Mouse (Mus musculus): ENCODE results near the gene Ppil2. TPM values are rescaled to one million over a fixed set of nuclear protein-coding genes. Genes with fewer than 3 reads are reported as not detected.

Ppil2 gene
- polyA plus RNA-seq, 1 experiment = 76.6 TPM

GRCm38 (mm10) chr16:17132906-17133200, 21.8 kb upstream of the Ppil2 start:
- no peak for TF ChIP-seq FLI1 (IDR thresholded peaks at IDR 0.05; ENCODE audit: low read length)
- TF ChIP-seq GATA1 (IDR thresholded peaks at IDR 0.05; ENCODE audit: borderline replicate concordance, low read length) = no peak
- Histone ChIP-seq H3K4me3 (replicated peaks) (peak overlapping the region; percentile 96), H3K27me3 (replicated peaks) (peaks cover 2% of the 10 kb centered on the region), H3K4me1 (peaks cover 47% of the 10 kb centered on the region), H3K9me3 (no peaks in the 10 kb centered on the region), H3K36me3 (replicated peaks; ENCODE audit: low read length) (peaks cover 14% of the 10 kb centered on the region)

GRCm38 (mm10) chr16:17132089-17132905, 21.2 kb upstream of the Ppil2 start, which contains the start of gene Sdf2l1:
Gene Sdf2l1 (minus strand): TSS chr16:17132383.
- no peaks in the 10 kb centered on the region for H3K9me3 ChIP-seq
- peaks cover 47% of the 10 kb centered on the region for H3K4me1 ChIP-seq
- H3K36me3 ChIP-seq (replicated peaks; ENCODE audit: low read length) = peaks cover 14% of the 10 kb centered on the region
- TF ChIP-seq GATA1 (IDR thresholded peaks at IDR 0.05; ENCODE audit: borderline replicate concordance, low read length) = no peak
- no peak for TF ChIP-seq FLI1 (IDR thresholded peaks at IDR 0.05; ENCODE audit: low read length)
- H3K4me3 ChIP-seq (replicated peaks) = peak within 1 kb of the TSS; percentile 96
- peaks cover 2% of the 10 kb centered on the region for H3K27me3 ChIP-seq (replicated peaks)

DNA sequence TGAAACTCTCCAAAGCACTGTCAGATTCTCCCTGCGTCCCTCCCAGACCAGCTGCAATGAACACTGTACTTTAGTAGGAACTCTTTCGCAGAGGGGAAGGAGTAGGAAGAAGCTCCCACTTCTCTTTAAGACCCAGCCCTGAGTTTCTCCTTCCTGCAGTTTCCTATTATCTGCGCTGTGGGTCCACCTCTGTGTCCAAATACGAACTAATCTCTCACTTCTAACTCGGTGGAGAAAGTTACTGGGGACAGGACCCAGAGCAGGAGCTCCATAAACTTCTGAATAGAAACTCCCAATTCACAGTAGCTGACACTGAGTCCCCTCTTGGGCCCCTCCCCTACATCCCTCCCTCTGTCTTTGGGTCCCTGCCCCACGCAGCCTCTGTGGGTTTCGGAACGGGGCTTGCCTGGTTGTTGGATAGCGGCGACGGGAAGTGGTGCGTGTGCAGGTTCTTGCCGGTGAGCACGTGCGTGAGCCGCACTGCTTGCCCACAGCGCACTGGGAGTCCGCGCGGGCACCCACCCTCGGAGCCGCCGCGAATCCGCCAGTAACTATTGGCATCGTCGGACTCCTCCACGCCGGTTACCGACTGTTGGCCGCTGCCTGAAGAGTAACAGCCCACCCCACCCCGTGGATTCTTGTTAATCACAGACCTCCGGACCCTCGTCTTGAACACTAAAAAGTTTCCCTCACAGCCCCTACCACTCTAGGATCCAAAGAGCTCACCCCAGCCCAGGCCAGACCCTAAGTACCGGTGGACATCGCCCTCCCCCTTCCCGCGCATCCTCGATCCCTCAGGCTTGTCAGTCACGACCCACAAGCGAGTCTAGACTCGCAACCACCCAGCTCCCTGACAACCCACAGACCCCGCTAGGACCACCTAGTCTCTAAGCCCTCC, 20.4 kb upstream of the Ppil2 start:
- peaks cover 14% of the 10 kb centered on the region for H3K36me3 ChIP-seq (replicated peaks; ENCODE audit: low read length)
- H3K27me3 ChIP-seq (replicated peaks) = peaks cover 2% of the 10 kb centered on the region
- H3K9me3 ChIP-seq = no peaks in the 10 kb centered on the region
- H3K4me1 ChIP-seq = peaks cover 51% of the 10 kb centered on the region
- TF ChIP-seq FLI1 (IDR thresholded peaks at IDR 0.05; ENCODE audit: low read length) = no peak
- no peak for TF ChIP-seq GATA1 (IDR thresholded peaks at IDR 0.05; ENCODE audit: borderline replicate concordance, low read length)
- peak overlapping the region; percentile 96 for H3K4me3 ChIP-seq (replicated peaks)

- Histone ChIP-seq H3K36me3 (replicated peaks; ENCODE audit: low read length) (peaks cover 26% of the 10 kb centered on the region), H3K4me3 (replicated peaks) (no peak overlapping the region), H3K9me3 (no peaks in the 10 kb centered on the region), H3K4me1 (peaks cover 69% of the 10 kb centered on the region), H3K27me3 (replicated peaks) (no peaks in the 10 kb centered on the region)
- no peak for TF ChIP-seq GATA1 (IDR thresholded peaks at IDR 0.05; ENCODE audit: borderline replicate concordance, low read length)
- no peak for TF ChIP-seq FLI1 (IDR thresholded peaks at IDR 0.05; ENCODE audit: low read length)
Measured at GRCm38 (mm10) chr16:17127292-17127691, 16.2 kb upstream of the Ppil2 start.

DNA sequence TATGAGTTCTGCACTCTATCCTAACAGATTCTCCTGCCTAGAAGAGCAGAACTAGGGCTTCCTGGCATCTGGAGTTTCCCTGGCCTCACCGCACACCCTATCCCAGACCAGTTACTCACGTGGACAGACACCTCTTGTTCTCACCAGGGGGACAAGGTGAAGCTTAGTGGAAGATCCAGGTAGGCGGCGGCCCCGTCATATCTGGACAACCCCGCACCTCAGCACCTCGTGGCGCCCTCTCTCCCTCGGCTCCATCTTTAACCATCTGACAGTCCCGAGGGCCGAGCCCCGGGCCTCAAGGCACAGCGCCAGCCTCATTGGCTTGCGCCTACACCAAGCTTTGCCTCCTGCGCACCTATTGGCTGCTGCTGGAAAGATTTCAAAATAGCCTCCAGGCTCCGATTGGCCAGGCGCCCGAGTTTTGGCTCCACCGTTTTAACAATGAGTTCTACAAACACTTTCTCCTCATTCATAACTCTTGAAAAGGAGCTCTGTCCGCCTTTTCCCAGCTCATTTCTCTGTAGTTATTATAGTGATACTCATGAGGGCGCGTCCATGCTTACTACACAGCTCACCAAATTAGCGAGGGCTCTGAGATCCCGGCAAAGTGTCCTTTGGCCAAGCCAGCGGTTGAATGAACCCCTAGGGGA, 13.9 kb upstream of the Ppil2 start, which contains the start of gene 2610318N02Rik:
Gene 2610318N02Rik, minus strand, starts transcription at position 297 of the 650 bp plus-strand sequence.
- Histone ChIP-seq H3K9me3 (no peaks in the 10 kb centered on the region), H3K36me3 (replicated peaks; ENCODE audit: low read length) (peaks cover 43% of the 10 kb centered on the region), H3K4me3 (replicated peaks) (peak within 1 kb of the TSS; percentile 94), H3K27me3 (replicated peaks) (no peaks in the 10 kb centered on the region), H3K4me1 (peaks cover 51% of the 10 kb centered on the region)
- no peak for TF ChIP-seq GATA1 (IDR thresholded peaks at IDR 0.05; ENCODE audit: borderline replicate concordance, low read length)
- no peak for TF ChIP-seq FLI1 (IDR thresholded peaks at IDR 0.05; ENCODE audit: low read length)

DNA sequence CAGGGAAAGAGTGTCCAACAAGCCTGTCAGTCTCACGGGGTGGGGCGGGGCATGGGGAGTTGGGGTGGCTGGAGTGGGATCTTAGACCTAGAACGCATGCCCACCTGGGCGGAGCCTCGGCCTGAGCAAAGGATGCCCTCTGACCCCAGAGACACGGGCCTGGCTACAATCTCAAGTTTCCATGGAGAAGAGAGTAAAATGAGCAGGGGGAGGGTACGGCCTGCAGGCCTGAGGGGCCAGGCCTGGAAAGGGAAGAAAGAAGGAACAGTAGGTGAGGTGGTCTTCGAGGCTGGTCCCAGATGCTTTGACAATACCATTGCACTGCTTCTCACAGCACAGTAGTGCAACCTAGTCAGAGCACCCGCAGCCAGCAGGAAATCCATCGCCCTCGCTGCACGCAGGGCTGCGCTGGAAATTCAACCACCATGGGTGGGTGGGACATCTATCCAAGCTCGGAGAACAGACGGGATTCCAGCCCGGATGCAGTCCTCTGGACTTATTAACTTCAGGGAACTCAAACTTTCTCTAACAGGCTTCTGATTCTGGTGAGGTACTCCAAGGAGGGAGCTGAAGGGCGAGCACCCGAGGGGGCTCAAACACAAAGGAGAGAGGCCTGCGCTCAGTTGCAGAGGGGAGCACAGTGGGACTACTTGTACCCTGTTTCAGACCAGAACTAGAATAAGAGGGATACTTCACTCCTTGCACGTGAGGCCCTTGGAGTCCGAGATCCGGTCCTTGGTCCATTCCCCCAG, 13.2 kb upstream of the Ppil2 start:
- no peaks in the 10 kb centered on the region for H3K9me3 ChIP-seq
- peaks cover 43% of the 10 kb centered on the region for H3K36me3 ChIP-seq (replicated peaks; ENCODE audit: low read length)
- peak overlapping the region; percentile 94 for H3K4me3 ChIP-seq (replicated peaks)
- TF ChIP-seq GATA1 (IDR thresholded peaks at IDR 0.05; ENCODE audit: borderline replicate concordance, low read length) (no peak), FLI1 (IDR thresholded peaks at IDR 0.05; ENCODE audit: low read length) (no peak)
- no peaks in the 10 kb centered on the region for H3K27me3 ChIP-seq (replicated peaks)
- peaks cover 45% of the 10 kb centered on the region for H3K4me1 ChIP-seq

- no peaks in the 10 kb centered on the region for H3K9me3 ChIP-seq
Measured at GRCm38 (mm10) chr16:17121569-17121968, 10.5 kb upstream of the Ppil2 start.

DNA sequence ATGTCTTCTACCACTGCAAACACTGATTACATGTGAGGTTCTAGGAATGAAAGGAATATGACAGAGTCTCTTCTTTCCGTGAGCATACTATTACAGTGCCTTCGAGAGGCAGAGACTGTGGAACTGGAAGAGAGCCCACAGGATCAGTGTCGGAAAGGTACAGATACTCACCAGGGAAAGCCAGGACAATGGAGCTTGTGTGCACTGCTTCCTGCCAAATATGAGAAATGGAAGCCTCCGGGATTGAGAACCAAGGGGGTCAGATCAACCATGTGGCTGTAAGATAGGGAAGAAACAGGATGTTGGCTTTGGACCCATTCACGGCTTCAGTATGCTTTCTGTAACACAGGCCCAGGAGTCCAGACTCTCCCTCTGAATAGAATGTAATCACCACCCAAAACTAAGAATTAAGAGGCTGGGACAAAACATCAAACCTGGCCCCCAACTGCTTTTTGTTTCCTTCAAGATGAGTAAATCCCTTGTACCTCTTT, 6.3 kb upstream of the Ppil2 start:
- Histone ChIP-seq H3K4me1 (peaks cover 10% of the 10 kb centered on the region), H3K4me3 (replicated peaks) (no peak overlapping the region), H3K36me3 (replicated peaks; ENCODE audit: low read length) (peaks cover 89% of the 10 kb centered on the region), H3K9me3 (no peaks in the 10 kb centered on the region), H3K27me3 (replicated peaks) (no peaks in the 10 kb centered on the region)
- TF ChIP-seq GATA1 (IDR thresholded peaks at IDR 0.05; ENCODE audit: borderline replicate concordance, low read length) = no peak
- no peak for TF ChIP-seq FLI1 (IDR thresholded peaks at IDR 0.05; ENCODE audit: low read length)

More at GRCm38 (mm10) chr16:17121569-17121968, 10.5 kb upstream of the Ppil2 start:
- no peak for TF ChIP-seq FLI1 (IDR thresholded peaks at IDR 0.05; ENCODE audit: low read length)
- TF ChIP-seq GATA1 (IDR thresholded peaks at IDR 0.05; ENCODE audit: borderline replicate concordance, low read length) = no peak
- H3K4me3 ChIP-seq (replicated peaks) = no peak overlapping the region
- peaks cover 48% of the 10 kb centered on the region for H3K4me1 ChIP-seq
- H3K36me3 ChIP-seq (replicated peaks; ENCODE audit: low read length) = peaks cover 68% of the 10 kb centered on the region
- no peaks in the 10 kb centered on the region for H3K27me3 ChIP-seq (replicated peaks)

- peaks cover 19% of the 10 kb centered on the region for H3K4me1 ChIP-seq
Measured at GRCm38 (mm10) chr16:17104600-17104999, 6.5 kb downstream of the Ppil2 start.

More at GRCm38 (mm10) chr16:17104600-17104999, 6.5 kb downstream of the Ppil2 start:
- Histone ChIP-seq H3K27me3 (replicated peaks) (no peaks in the 10 kb centered on the region), H3K4me3 (replicated peaks) (no peak overlapping the region), H3K36me3 (replicated peaks; ENCODE audit: low read length) (peaks cover 94% of the 10 kb centered on the region), H3K9me3 (no peaks in the 10 kb centered on the region)
- no peak for TF ChIP-seq FLI1 (IDR thresholded peaks at IDR 0.05; ENCODE audit: low read length)
- TF ChIP-seq GATA1 (IDR thresholded peaks at IDR 0.05; ENCODE audit: borderline replicate concordance, low read length) = no peak

All from megakaryocyte, embryonic 14.5 days (primary cell).